Mouse (Mus musculus) mouse embryonic stem cell (cell line): ENCODE data around the gene Strap.

Experiments
- in situ Hi-C, 2 experiments: fragments of 300-500 bp; cut with MboI; formaldehyde crosslinking; loops; 1 replicate in 1 of 2; 3 replicates in 1 of 2; pipeline ENCODE4 v1.14.3; 2019 to 2020; ENCODE audit warnings: low sequenced_read_pairs in 2 of 2, low pct_unique_long_range_greater_than_20kb in 1 of 2, mixed read lengths in 1 of 2; ENCODE audit not compliant: unreplicated experiment in 1 of 2

Gene Strap

GRCm38 (mm10) chr6:137760966-137761365 lies 26.1 kb downstream of the Strap start:
- in situ Hi-C loops, result no loop called here

- in situ Hi-C loops, result no loop called here
Measured at GRCm38 (mm10) chr6:137764572-137765210, 29.8 kb downstream of the Strap start.

DNA sequence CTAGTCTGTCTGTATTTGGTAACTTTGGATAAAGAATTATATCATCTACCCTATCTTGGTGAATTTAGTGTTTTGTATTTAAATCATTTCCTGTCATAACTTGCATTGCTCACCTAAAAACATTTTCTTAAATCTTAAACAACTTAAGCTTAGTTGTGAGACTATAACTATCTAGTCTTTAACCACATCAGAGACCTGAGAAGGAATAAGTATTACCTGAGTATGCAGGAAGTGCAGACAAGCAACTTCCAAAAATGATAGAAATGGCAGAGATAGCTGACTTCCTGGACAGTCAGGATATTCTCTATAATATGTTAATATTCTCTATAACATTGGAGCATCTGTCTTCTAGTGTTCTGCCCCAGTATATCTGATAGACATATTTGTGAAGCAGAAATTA lies 31.3 kb downstream of the Strap start:
- in situ Hi-C loops, result no loop called here

DNA sequence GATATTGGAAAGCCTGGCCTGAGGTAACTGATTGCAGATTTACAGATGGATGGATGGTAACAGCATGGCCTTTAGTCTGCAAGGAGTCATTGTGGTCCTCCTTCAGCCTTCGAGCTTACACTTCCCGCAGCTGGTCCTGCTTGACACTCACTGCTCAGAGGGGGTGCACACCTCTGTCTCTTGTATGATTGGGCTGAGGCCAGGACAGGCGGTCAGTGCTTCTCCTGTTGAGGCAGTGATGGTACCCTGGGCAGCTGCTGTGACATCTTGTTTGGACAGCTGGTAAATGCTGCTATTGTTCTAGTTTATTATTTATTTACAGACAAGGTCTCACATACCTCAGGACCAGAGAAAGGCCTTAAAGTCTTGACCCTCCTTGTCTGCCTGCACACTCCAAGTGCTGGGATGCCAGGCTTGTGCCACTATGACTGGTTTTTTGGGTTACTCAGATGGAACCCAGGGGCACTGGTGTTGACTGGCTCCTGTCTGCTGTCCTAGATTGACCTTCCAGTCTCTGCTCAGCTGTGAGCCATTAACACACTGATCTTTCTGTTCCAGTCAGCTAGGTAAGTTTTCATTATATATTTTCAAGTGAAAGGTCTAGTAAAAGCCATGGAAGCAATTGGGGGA lies 36.9 kb downstream of the Strap start:
- in situ Hi-C loops, result no loop called here

- in situ Hi-C loops, result no loop called here
Measured at GRCm38 (mm10) chr6:137772918-137773636, 38.2 kb downstream of the Strap start.

DNA sequence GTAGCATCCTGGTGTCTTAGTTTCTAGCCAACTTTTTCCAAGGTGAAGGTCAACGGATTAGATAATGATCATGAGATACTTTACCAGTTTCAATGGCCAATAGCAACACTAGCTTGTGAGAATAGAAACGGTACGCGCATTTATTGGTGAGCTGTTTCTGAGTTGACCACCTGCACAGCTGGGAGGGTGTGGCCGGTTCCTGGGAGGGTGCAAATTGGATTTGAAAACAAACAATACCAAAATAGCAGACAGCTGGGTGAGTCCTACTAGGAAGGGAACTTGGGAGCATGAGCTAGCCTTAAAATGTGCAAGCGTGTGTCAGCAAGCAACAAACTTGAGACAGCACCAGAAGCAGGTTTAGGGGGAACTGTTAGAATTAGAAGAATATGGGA lies 38.8 kb downstream of the Strap start:
- in situ Hi-C loops, result no loop called here

DNA sequence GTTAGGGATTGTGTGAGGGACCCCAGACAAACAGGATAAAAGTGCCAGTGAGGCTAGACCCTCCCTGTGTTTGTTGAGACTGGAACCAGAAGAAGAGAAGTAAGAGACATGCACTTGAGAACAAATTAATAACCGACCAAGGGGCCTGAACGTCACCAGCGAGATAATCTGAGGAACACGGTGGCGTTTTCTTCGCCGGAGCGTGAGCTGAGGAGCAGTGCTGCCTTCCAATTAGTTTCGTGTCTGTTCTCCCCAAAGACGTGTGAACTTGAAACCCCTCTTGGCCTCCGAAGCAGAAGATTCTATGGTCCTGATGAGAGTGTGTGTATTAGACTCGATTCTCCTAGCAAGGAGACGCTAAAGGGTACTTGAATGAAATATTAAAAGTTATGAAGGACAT lies 39.3 kb downstream of the Strap start:
- in situ Hi-C loops, result no loop called here

GRCm38 (mm10) chr6:137775159-137775558 lies 40.3 kb downstream of the Strap start:
- in situ Hi-C loops, result no loop called here

DNA sequence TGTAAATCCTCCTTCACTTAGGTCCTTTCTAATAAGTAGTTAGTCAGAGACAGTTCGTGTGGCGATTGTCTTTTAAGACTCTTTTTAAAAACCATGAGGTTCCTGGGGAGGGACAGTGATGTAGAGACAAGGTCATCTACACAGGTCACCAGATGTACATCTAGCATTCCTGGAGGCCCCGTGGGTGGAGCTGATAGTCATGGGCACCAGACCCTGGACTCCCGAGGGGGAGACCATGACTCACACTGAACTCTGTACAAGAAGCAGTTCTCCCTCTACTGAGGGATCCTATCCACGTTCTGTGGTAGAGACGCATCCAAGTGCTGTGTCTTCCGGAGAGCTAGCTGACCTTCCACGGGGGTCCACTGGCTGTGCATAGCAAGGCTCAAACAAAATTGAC lies 42.1 kb downstream of the Strap start:
- in situ Hi-C loops, result no loop called here

GRCm38 (mm10) chr6:137783899-137784637 lies 49.2 kb downstream of the Strap start:
- in situ Hi-C loops, result no loop called here

DNA sequence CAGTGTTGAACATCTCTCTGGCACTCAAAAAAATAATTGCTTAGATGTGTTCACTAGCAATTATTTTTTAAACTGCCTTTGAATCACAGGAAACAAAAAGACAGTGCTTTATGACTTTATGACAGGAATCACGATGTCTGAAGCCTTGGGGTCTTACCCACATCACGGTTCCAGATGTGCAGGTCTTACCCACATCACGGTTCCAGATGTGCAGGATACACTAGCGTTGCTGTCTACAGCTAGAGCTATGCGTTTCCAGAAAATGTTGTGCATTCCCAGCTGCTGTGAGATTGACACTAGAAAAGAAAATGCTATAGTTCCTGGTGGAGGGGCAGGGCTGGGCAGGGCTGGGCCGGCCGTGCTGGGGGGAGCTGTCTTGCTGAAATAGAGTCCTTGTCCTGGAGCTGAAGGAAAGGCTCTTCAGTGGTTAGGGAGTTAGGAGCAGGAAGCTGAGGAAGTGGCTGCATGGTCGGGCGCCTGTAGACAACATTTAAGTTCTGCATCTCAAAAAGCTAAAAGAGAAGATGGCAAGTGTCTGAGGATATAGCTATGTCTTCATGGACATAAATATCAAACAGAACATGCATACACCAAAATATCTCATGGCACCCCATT lies 54.2 kb downstream of the Strap start:
- in situ Hi-C loops, result no loop called here

GRCm38 (mm10) chr6:137789658-137790057 lies 54.8 kb downstream of the Strap start:
- in situ Hi-C loops, result no loop called here

DNA sequence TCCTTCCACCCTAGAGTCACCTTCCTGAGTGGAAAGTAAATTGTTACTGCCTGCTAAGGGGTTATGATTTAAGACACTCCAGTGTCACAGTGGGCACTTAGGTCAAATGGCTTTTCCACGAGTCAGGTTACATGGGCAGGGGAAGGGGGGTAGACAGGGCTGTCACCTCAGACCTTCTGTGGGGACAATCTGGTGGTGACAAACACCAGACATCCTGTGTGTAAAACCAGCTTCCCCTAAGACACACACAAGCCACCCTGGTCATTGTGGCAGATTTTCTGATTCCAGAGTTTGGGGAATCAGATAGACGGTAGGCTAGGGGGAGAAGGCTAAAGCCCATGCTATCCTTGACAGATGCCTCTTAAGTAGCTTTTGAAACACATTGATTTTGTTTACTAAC lies 60.6 kb downstream of the Strap start:
- in situ Hi-C loops, result no loop called here

DNA sequence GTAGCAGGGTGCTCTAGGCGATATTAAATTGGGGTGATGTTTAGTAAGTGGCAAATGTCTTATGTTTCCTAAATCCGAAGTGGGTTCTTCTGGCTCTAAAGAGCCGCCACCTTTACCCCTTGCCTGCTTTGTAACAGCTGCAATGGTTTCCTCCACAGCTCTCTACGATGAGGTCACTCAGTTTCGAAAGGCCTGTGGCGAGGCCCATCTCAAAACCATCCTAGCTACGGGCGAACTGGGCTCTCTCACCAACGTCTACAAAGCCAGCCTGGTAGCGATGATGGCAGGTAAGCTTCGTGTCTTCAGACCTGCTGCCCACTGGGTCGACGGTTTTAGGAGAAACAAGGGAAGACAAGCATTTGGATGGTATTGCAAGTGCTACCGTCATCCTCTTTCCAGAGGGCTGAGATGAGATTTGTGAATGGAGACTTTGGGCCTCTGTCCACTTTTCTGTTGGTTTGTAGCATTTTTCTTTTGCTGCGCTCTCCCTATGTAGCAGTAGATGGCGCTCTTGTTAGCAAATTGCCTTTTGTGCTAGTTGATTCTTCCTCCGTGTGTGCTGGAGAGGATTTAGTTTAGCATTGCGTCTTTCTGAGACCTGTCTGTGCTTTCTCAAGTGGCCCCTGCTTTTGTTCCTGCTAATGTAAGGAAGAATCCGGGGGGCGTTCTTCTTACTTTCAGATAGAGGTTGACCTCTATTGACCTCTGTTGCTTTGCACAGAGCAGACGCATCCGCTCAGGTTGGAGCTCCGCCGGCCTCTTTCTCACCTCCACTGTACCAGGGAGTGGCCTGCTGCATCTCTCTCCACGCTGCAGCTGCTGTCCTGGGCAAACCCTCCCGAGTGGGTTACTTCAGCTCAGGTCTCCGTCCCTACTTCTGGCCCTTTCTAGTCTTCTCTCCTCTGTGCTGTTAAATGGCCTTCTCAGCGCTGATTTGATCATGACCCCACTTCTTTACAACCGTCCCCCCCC lies 62.0 kb downstream of the Strap start:
- in situ Hi-C loops, result no loop called here

- in situ Hi-C loops, result no loop called here
Measured at GRCm38 (mm10) chr6:137799253-137799652, 64.4 kb downstream of the Strap start.
